Mouse (Mus musculus): Measurements from ENCODE around the gene Wdr78.
A peak's percentile ranks its signal among the peaks of the same experiment; 100 is the strongest.

Gene Wdr78

DNA sequence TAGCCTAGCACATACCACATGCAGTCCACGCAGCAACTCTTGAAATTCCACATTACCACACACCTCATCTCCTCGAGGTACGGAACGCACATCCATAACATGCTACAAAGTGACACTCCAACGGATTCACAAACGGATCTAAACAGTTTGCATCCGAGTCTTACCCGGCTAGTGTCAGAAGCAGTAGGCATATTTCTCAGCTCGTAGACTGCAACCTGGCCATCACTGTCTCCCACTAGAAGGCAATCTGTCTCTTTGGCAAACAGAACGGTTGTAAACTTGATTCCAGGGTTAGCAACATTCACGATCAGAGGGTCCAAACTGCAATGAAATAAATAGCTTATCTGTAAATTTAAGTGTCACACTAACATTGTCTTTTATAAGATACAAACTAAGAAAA is 66.3 kb downstream of the Wdr78 start:
- DNase-seq, result peak; percentile 12 to 54

- no peak for DNase-seq
Measured at GRCm38 (mm10) chr4:103042997-103043396, 71.4 kb downstream of the Wdr78 start.

GRCm38 (mm10) chr4:103039838-103040191 is 74.5 kb downstream of the Wdr78 start:
- no peak for DNase-seq

- DNase-seq, result no peak
Measured at GRCm38 (mm10) chr4:103039103-103039837, 75.1 kb downstream of the Wdr78 start.

DNA sequence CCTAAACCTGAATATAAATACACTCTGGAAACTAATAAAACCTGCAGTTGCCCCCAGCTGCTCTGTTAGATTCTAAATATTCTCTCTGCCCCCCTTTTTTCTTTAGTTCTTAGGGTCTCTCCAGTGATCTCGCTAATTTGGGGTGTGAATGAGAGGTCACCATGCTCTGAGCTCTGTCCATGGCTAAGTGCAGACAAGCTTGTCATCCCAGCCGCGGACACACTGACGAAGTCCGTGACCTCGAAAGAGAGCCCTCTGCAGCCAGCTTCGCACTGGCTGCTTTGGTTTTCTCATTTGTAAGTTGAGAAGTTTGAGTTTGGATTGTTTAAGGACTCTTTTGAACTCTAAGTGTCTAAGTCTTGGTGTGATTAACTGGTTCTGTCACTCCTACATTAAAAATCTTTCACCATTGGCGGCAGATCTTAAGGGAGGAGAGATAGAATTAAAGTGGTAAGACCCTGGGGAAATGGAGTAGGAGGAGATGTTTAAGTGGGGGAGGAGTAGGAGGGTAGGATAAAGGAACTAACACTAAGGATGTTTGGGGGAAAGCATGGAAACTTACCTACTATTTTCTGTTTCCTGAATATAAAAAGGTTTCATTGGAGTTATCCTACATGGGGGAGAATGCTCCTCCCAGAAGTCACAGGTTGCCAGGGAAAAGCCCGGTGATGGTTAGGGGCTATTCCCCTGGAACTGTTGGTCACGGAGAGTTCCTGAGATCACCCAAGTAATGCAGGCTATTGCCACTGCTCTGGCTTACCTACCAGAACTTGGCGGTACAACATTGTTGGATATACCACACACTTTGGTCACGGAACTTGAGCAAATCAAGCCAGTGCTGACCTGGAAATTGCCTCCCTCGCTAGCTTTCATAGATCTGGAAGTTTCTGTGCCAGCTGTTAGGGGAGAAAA is 85.9 kb downstream of the Wdr78 start:
- DNase-seq, result no peak

- DNase-seq, result no peak
Measured at GRCm38 (mm10) chr4:103027745-103028144, 86.6 kb downstream of the Wdr78 start.

DNA sequence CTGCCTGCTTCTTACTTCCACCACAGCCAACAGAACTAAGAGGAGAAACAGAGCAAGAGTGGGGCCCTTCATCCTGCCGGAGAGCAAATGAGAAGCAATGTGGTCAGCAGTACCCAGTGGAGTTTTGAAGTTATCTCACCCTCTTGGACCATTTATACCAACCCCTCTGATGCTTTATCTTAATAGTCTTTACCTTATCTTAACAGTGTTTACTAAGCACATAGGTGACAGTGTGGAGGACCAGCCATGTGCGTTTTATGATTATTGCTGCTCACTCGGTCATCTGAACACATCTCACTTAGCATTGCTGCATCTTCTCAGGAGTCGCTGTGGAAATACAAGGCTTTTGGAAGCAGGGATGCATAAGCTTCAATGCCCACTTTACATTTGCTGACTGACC is 87.7 kb downstream of the Wdr78 start, which contains the start of gene Insl5:
Gene Insl5 (minus strand): TSS at position 222 of the 400 bp plus-strand sequence.
- DNase-seq, result no peak

DNA sequence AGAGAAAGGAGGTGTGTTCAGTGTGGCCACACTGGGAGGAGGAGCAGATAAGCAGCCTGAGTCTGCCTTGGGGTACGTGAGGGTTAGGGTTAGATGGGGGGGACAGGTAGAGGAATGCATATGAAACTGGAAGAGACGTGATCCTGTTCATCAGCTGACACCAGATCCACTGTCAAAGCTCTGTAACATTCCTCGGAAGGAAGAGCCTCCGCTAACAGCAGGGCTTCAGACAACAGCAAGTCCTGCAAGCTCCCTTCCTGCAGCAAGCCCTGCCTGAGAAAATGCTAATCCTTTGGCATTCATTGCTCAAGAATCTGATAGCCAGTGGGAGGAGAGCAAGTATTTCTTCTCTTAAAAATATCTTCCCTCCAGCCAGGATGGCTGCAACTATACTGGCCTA is 100.9 kb downstream of the Wdr78 start:
- no peak for DNase-seq

GRCm38 (mm10) chr4:103011823-103012222 is 102.5 kb downstream of the Wdr78 start:
- no peak for DNase-seq

- DNase-seq, result no peak
Measured at GRCm38 (mm10) chr4:103010734-103011133, 103.6 kb downstream of the Wdr78 start.

- DNase-seq, result no peak
Measured at GRCm38 (mm10) chr4:103006943-103007418, 107.4 kb downstream of the Wdr78 start.

GRCm38 (mm10) chr4:103006266-103006665 is 108.1 kb downstream of the Wdr78 start:
- DNase-seq, result no peak

GRCm38 (mm10) chr4:103005190-103005945 is 109.0 kb downstream of the Wdr78 start:
- DNase-seq, result no peak

DNA sequence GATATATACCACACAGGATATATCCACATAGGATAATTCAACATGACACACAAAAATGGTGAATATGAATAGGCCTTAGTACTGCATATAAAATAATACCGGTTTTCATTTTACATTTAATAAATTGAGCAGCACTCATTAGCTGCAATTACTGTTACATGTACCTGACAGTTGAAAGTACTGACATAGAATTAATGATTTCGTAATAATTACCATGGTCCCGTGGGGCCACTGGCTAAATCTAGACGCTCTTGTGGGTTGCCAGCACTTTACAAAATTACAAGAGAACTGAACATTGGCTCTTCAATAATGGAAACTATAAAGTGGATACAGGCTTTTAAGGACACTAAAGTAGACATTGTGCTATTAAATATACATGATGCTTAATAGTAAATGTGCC is 109.7 kb downstream of the Wdr78 start:
- DNase-seq, result no peak

DNA sequence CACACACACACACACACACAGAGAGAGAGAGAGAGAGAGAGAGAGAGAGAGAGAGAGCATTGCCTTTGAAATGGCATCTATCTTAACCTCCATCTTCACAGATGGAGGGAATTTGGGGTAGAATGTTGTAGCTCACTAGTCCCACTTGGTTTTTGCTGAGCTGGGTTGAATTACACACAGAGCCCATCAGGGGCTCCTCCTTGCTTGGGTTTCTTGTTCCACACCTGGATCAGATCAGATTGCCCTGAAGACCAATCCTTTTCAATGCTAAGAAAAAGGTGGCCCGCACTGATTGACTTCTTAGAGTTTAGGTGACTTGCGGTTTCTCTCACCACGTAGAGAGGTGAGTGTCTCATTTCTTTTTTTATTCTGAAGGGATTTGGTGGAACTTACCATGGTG is 122.7 kb downstream of the Wdr78 start:
- no peak for DNase-seq

DNA sequence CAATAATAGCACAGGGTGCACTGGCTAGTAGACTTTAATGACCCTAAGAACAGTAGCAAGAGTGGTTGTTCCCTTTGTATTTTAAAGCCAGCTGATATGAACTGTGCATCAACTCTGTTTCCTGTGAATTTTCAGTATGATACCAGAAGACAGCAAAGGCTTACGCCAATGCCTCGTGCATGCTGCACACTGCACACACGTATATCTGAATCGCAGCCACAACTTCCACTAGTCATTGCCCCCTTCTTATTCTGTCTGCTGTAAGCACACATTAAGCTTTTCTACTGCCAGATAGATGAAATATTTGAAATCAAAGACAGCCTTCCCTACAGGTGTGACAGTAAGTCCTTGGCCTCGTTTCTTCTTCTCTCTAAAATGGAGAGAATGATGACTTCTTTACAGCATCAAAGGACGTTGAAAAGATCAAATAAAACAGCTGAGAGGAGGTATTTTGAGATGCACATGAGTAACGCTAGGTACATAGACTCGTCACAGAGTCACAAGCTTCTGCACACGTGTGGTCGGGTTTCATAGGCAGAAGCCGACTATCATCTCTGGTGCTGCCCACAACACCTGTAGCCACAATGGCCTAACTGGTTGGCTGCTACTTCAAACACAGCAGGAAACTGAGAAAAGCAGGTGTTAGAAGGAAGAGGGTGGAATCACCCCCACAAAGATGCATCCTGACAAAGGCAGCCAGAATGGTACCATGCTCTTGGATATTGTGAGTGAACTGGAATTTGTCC is 123.6 kb downstream of the Wdr78 start:
- DNase-seq, result no peak

GRCm38 (mm10) chr4:102990016-102990415 is 124.3 kb downstream of the Wdr78 start:
- DNase-seq, result no peak

DNA sequence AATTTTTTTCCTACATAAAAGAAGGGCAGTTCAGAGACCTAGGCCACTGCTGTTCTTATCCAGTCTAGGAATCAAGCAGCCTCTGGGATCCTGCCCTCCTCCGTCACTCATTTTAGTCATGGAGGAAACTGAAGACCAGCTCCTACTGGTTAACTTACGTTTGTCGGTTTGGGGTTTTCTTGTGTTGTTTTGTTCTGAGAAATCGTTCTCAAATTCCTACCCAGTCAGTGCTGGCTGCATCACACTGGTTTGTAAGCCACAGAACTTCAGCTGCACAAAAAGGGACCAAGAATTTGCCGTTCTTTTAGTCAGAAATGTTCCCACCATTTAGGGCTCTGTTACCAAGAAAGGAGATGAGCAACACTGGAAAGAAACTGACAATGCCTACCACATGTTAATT is 125.0 kb downstream of the Wdr78 start:
- no peak for DNase-seq

- no peak for DNase-seq
Measured at GRCm38 (mm10) chr4:102988526-102988925, 125.8 kb downstream of the Wdr78 start.
